Mouse (Mus musculus) heart, embryonic 13.5 days (tissue): ENCODE measurements around the gene Glrx5. TPM values are rescaled to one million over a fixed set of nuclear protein-coding genes. Genes with fewer than 3 reads are reported as not detected.

Experiments used
- ATAC-seq: fragments of 200-750 bp; cut with Nextera tagmentation; 2 replicates; pipeline ENCODE4 v1.8.0; 2017; ENCODE audit warnings: moderate TSS enrichment; ENCODE audit not compliant: insufficient number of reproducible peaks, low FRiP score, low TSS enrichment; ENCODE audit errors: extremely low read depth
- H3K27ac ChIP-seq: fragments of 300-500 bp; sonication (generic); replicated peaks from 2 replicates; pipeline ENCODE4 v1.5.1; 2015; ENCODE audit warnings: moderate library complexity, mild to moderate bottlenecking, inconsistent platforms
- H3K27me3 ChIP-seq: fragments of 300-500 bp; sonication (generic); replicated peaks from 2 replicates; pipeline ENCODE4 v1.6.1; 2015; ENCODE audit warnings: mild to moderate bottlenecking, inconsistent platforms
- H3K36me3 ChIP-seq: fragments of 300-500 bp; sonication (generic); 2 replicates; pipeline ENCODE4 v1.6.1; 2015; ENCODE audit warnings: mild to moderate bottlenecking, inconsistent platforms
- H3K4me1 ChIP-seq: fragments of 300-500 bp; sonication (generic); 2 replicates; pipeline ENCODE4 v1.6.1; 2015; ENCODE audit warnings: inconsistent platforms
- H3K4me2 ChIP-seq: fragments of 300-500 bp; sonication (generic); 2 replicates; pipeline ENCODE4 v1.6.1; 2015; ENCODE audit warnings: inconsistent platforms, mild to moderate bottlenecking, moderate library complexity
- H3K4me3 ChIP-seq: fragments of 300-500 bp; sonication (generic); 2 replicates; pipeline ENCODE4 v1.5.1; 2015; ENCODE audit warnings: moderate library complexity, mild to moderate bottlenecking, inconsistent platforms
- H3K9ac ChIP-seq: fragments of 300-500 bp; sonication (generic); 2 replicates; pipeline ENCODE4 v1.6.1; 2015; ENCODE audit warnings: inconsistent platforms, mild to moderate bottlenecking, moderate library complexity
- H3K9me3 ChIP-seq: fragments of 300-500 bp; sonication (generic); 2 replicates; pipeline ENCODE4 v1.6.1; 2016; ENCODE audit warnings: inconsistent platforms
- WGBS: fragments of 180-500 bp; shearing (Covaris S2); methylation state at CpG from one replicate; pipeline ENCODE4 v1.1.7; 2015; ENCODE audit warnings: mixed read lengths; 5-methylcytosine and 5-hydroxymethylcytosine counted together
- polyA plus RNA-seq: library from polyadenylated mRNA; unstranded; fragments of >200 nt; fragmentation: Nextera tagmentation; extraction: Ambion mirVana; gene quantifications from 2 replicates; pipeline ENCODE4 v1.2.1, GENCODE M21; 2015

Gene Glrx5
- polyA plus RNA-seq, 1 experiment from 2014 or later = 168 TPM

DNA sequence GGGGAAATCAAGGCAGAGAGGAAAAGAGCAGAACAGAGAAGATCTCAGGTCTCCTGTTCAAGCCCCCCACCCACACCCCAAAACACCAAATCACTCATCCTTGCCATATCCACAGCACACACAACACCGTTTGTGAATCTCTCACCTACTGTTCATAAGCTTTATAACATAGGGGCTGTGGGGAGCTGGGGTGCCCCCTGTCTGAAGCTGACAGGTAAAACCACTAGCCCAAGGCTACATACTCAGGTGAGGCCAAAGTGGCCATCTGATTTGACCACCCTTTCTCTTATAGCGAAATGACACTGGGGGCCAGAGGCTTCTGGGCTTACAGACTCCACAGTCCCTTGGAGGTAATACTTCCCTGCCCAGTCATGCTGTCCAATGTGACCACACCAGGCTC is 24.3 kb upstream of the Glrx5 start:
- 45% methylated on average over 2 of the region's 2 CpGs for WGBS
- Histone ChIP-seq H3K4me1 (peaks cover 22% of the 10 kb centered on the region), H3K27ac (no peak overlapping the region), H3K9me3 (no peaks in the 10 kb centered on the region), H3K4me2 (peak overlapping the region; percentile 94), H3K27me3 (peaks cover 73% of the 10 kb centered on the region), H3K4me3 (peak overlapping the region; percentile 74), H3K9ac (peak overlapping the region; percentile 81), H3K36me3 (no peaks in the 10 kb centered on the region)
- ATAC-seq = no peak

GRCm38 (mm10) chr12:105008752-105009178 is 23.7 kb upstream of the Glrx5 start:
- Histone ChIP-seq H3K4me2 (peak overlapping the region; percentile 94), H3K27ac (no peak overlapping the region), H3K9me3 (no peaks in the 10 kb centered on the region), H3K4me1 (peaks cover 26% of the 10 kb centered on the region), H3K4me3 (peak overlapping the region; percentile 74), H3K9ac (peak overlapping the region; percentile 81), H3K36me3 (no peaks in the 10 kb centered on the region), H3K27me3 (peaks cover 70% of the 10 kb centered on the region)
- WGBS = under 1% methylated on average over 13 of the region's 13 CpGs
- ATAC-seq = no peak

GRCm38 (mm10) chr12:105009370-105010212 is 22.9 kb upstream of the Glrx5 start, which contains the start of gene Syne3:
Gene Syne3 (minus strand): TSS chr12:105009809.
- ATAC-seq = peak; percentile 86
- Histone ChIP-seq H3K4me1 (peaks cover 26% of the 10 kb centered on the region), H3K27ac (no peak within 1 kb of the TSS), H3K27me3 (peaks cover 70% of the 10 kb centered on the region), H3K9ac (peak within 1 kb of the TSS; percentile 81), H3K4me2 (peak within 1 kb of the TSS; percentile 94), H3K9me3 (no peaks in the 10 kb centered on the region), H3K4me3 (peak within 1 kb of the TSS; percentile 74), H3K36me3 (no peaks in the 10 kb centered on the region)
- under 1% methylated on average over 66 of the region's 66 CpGs for WGBS

- Histone ChIP-seq H3K9ac (peak overlapping the region; percentile 81), H3K27ac (no peak overlapping the region), H3K4me3 (peak overlapping the region; percentile 74), H3K9me3 (no peaks in the 10 kb centered on the region), H3K4me2 (peak overlapping the region; percentile 94), H3K27me3 (peaks cover 67% of the 10 kb centered on the region), H3K4me1 (peaks cover 26% of the 10 kb centered on the region), H3K36me3 (no peaks in the 10 kb centered on the region)
- 18% methylated on average over 9 of the region's 9 CpGs for WGBS
- ATAC-seq = 0 out of 2 replicates have a peak, but pooled peaks have one; percentile 17
Observed at GRCm38 (mm10) chr12:105010213-105010790, 22.2 kb upstream of the Glrx5 start.

DNA sequence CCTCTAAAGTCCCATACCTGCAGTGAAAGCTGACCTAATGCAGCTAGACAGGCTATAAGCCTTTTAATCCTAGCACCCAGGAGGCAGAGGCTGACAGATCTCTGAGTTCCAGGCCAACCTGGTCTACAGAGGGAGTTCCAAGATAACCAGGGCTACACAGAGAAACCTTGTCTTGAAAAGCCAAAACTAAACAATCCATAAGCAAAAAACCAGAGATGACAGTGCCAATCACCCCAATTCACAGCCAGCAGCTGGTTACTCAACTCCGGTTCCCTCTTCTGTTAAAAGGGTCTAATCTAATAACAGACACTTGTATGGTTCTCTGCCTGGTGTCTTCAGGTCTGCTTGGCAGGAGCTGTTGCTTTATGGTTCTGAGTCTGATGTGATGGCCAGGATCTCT is 20.9 kb upstream of the Glrx5 start:
- Histone ChIP-seq H3K36me3 (no peaks in the 10 kb centered on the region), H3K27me3 (peaks cover 56% of the 10 kb centered on the region), H3K27ac (no peak overlapping the region), H3K4me3 (no peak overlapping the region), H3K9ac (no peak overlapping the region), H3K4me2 (no peak overlapping the region), H3K9me3 (no peaks in the 10 kb centered on the region), H3K4me1 (peaks cover 26% of the 10 kb centered on the region)
- 83% methylated on average over 1 of the region's 1 CpGs for WGBS
- ATAC-seq = no peak

GRCm38 (mm10) chr12:105012314-105012713 is 20.2 kb upstream of the Glrx5 start:
- no peak for ATAC-seq
- no peaks in the 10 kb centered on the region for H3K36me3 ChIP-seq

DNA sequence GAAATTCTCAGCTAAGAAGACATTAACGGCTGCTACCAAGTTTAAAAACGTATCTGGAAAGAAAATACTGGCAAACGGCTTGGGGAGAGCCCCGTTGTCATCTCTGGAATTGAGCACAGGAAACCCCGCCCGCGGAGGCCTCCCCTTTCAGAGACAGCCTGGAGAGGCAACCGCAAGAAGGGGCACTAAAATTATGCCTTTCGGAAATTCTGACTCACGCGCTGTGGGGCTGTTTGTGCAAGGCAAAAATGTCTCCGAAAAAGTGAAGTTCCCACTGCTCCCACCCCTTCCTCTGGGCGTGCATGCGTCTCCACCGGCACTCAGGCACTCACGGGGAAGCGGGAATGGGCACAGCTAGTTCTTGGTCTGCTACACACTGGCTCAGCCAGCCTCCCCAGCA is 19.4 kb upstream of the Glrx5 start:
- Histone ChIP-seq H3K4me3 (peak overlapping the region; percentile 24), H3K36me3 (no peaks in the 10 kb centered on the region), H3K4me1 (peaks cover 26% of the 10 kb centered on the region), H3K27me3 (peaks cover 42% of the 10 kb centered on the region), H3K9me3 (no peaks in the 10 kb centered on the region), H3K27ac (0 out of 2 replicates have a peak overlapping the region, but pooled peaks have one; percentile 28), H3K9ac (peak overlapping the region; percentile 58; the same call in 1 of the 2 replicates), H3K4me2 (peak overlapping the region; percentile 54)
- WGBS = 19% methylated on average over 17 of the region's 17 CpGs
- no peak for ATAC-seq

More at GRCm38 (mm10) chr12:105012314-105012713, 20.2 kb upstream of the Glrx5 start:
- peaks cover 49% of the 10 kb centered on the region for H3K27me3 ChIP-seq
- H3K9ac ChIP-seq = no peak overlapping the region
- peaks cover 26% of the 10 kb centered on the region for H3K4me1 ChIP-seq
- H3K9me3 ChIP-seq = no peaks in the 10 kb centered on the region
- H3K27ac ChIP-seq = no peak overlapping the region
- H3K4me3 ChIP-seq = no peak overlapping the region
- no peak overlapping the region for H3K4me2 ChIP-seq
- WGBS = 92% methylated on average over 4 of the region's 4 CpGs

DNA sequence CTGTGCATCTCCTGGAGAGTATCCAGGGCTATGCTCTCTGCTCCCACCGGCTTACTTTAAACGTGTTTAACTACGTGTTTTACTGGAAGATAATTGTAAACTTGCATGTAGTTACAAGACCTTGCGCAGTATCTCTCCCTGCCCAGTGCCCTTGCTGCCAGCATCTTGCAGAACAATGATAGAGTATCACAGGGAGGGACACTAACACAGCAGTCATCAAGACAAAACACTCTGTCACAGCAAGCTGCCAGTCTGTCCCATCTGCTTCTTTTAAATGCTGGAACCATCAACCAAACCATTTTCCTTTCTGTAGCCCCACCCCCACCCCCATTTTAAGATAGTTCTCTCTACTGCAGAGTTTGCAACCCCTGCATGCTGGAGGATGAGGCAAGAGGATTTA is 16.3 kb upstream of the Glrx5 start:
- no peaks in the 10 kb centered on the region for H3K9me3 ChIP-seq
- H3K27me3 ChIP-seq = peaks cover 16% of the 10 kb centered on the region
- no peak overlapping the region for H3K9ac ChIP-seq
- no peaks in the 10 kb centered on the region for H3K36me3 ChIP-seq
- H3K4me3 ChIP-seq = no peak overlapping the region
- H3K27ac ChIP-seq = no peak overlapping the region
- H3K4me2 ChIP-seq = no peak overlapping the region
- 56% methylated on average over 4 of the region's 4 CpGs for WGBS
- no peak for ATAC-seq
- peaks cover 16% of the 10 kb centered on the region for H3K4me1 ChIP-seq

- Histone ChIP-seq H3K27ac (no peak overlapping the region), H3K4me2 (no peak overlapping the region), H3K27me3 (peaks cover 11% of the 10 kb centered on the region), H3K9me3 (no peaks in the 10 kb centered on the region), H3K4me1 (peaks cover 16% of the 10 kb centered on the region), H3K4me3 (no peak overlapping the region), H3K36me3 (no peaks in the 10 kb centered on the region), H3K9ac (no peak overlapping the region)
- WGBS = 73% methylated on average over 10 of the region's 10 CpGs
- ATAC-seq = no peak
Observed at GRCm38 (mm10) chr12:105016639-105017038, 15.8 kb upstream of the Glrx5 start.

DNA sequence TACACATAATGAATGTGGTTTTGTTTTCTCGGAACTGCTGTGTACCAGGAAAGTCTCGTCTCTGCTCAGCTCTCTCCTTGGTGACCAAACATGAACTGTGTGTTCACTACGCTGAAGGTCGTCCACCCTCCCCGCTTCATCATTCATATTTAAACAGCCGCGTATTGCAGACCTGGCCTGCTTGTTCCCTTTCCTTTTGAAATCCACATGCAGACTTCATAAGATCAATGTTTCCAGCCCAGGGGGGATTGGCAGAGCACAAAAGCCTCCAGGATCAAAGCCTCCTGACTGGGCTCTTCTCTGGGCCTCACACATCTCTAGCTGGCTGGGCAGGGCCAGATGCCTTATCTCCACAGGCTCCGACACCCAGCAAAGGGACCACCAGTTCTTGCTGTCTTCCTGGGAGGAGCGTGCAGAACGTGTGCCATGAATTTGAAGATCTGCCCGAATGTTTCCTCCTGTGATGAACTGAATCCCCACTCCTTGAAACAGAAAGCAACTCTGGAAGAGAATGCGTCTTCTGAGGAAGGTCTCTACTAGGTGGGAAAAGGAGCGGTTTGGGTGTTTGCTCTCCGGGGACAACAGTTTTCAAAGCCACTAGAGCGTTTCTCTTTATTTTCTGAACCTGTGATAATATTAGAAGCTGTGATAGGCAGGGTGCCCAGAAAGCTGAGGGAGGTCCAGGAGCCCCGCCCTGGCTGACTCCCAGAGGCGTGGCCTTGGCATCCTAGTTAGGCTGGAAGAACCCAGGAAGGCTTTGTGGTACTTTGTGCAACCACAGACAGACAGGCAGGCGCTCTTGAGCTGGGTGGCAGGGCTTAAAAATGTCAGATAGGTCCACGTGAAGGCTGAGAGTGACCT is 12.9 kb upstream of the Glrx5 start:
- peak overlapping the region; percentile 49 for H3K4me2 ChIP-seq
- 0 out of 2 replicates have a peak, but pooled peaks cover 3% of the 10 kb centered on the region for H3K36me3 ChIP-seq
- peaks cover 15% of the 10 kb centered on the region for H3K4me1 ChIP-seq
- no peak for ATAC-seq
- H3K4me3 ChIP-seq = 0 out of 2 replicates have a peak overlapping the region, but pooled peaks have one; percentile 13
- WGBS = 40% methylated on average over 19 of the region's 19 CpGs
- peak overlapping the region; percentile 44; the same call in 1 of the 2 replicates for H3K9ac ChIP-seq
- peaks cover 7% of the 10 kb centered on the region for H3K9me3 ChIP-seq
- H3K27me3 ChIP-seq = 0 out of 2 replicates have a peak, but pooled peaks cover 2% of the 10 kb centered on the region
- peak overlapping the region; percentile 62 for H3K27ac ChIP-seq
